Mouse (Mus musculus): ENCODE measurements around the gene Rcan2. TPM values are rescaled to one million over a fixed set of nuclear protein-coding genes. Genes with fewer than 3 reads are reported as not detected.

Rcan2 gene
- total and polyA plus RNA-seq, 2 experiments from 2014 or later, result 50.0 to 69.8 TPM

DNA sequence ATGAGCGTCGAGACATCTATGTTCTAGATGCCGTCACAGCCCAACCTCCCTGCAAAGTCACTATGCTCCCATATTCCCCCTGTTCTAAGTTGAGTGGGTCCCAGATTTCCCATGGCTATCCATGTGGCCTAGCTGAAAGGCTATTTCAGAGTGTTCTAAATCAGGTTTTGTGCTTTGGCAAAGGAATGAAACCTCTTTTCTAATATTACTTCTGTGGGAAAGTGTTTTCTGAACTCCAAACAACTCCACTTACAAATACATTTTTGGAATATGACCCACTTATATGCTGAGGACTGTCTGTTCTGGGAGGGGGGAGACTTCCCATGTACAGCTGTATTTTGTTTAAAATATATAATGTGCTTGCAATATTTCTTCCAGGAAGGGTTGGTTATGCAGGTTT, 9.4 kb upstream of the Rcan2 start:
- Histone ChIP-seq H3K27me3 (ENCODE audit: insufficient read depth, low read length) (no peaks in the 10 kb centered on the region), H3K9me3 (ENCODE audit: low read length) (no peaks in the 10 kb centered on the region), H3K27ac (ENCODE audit: low read depth, low read length) (no peak overlapping the region), H3K4me2 (ENCODE audit: low read depth) (no peak overlapping the region), H3K4me3 (ENCODE audit: low read depth, low read length) (no peak overlapping the region), H3K9ac (no peak overlapping the region), H3K4me1 (ENCODE audit: insufficient read depth) (no peaks in the 10 kb centered on the region), H3K36me3 (ENCODE audit: insufficient read depth) (no peaks in the 10 kb centered on the region)
- WGBS, result 94% methylated on average over 3 of the region's 3 CpGs
- ATAC-seq, result no peak
- no peak for TF ChIP-seq CTCF (IDR thresholded peaks at IDR 0.05; ENCODE audit: low read depth)
- DNase-seq, result no peak

DNA sequence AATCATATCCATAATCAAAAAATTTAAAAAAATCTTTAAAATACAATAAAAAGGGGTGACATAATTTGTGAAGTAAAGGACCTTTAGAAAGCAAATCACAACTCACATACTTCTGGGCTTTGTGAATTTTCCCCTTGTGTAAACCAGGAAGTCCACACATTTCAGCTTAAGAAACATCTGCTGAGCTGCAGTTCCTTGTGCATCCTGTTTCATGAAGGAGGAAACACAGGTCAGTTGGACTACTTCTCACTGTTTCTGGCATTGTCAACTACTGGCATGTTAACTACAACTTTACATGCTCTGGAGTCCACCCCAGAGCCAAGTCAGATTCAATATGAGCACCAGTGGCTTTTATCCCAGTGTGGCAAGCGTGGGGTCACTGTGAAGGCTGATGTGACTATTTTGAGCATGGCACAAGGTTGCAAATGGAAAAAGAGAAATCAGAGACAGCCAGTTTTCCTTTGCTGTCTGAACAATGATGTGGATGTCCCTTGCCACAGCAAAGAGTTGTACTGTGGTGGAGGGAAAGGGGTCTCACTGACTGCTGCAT, 6.3 kb upstream of the Rcan2 start:
- DNase-seq, result no peak
- no peaks in the 10 kb centered on the region for H3K9me3 ChIP-seq (ENCODE audit: low read length)
- 65% methylated on average over 1 of the region's 1 CpGs for WGBS
- H3K4me2 ChIP-seq (ENCODE audit: low read depth), result no peak overlapping the region
- H3K27me3 ChIP-seq (ENCODE audit: insufficient read depth, low read length), result no peaks in the 10 kb centered on the region
- no peak for ATAC-seq
- TF ChIP-seq CTCF (IDR thresholded peaks at IDR 0.05; ENCODE audit: low read depth), result no peak
- H3K4me1 ChIP-seq (ENCODE audit: insufficient read depth), result no peaks in the 10 kb centered on the region
- no peak overlapping the region for H3K27ac ChIP-seq (ENCODE audit: low read depth, low read length)
- no peaks in the 10 kb centered on the region for H3K36me3 ChIP-seq (ENCODE audit: insufficient read depth)
- no peak overlapping the region for H3K4me3 ChIP-seq (ENCODE audit: low read depth, low read length)
- H3K9ac ChIP-seq, result no peak overlapping the region

DNA sequence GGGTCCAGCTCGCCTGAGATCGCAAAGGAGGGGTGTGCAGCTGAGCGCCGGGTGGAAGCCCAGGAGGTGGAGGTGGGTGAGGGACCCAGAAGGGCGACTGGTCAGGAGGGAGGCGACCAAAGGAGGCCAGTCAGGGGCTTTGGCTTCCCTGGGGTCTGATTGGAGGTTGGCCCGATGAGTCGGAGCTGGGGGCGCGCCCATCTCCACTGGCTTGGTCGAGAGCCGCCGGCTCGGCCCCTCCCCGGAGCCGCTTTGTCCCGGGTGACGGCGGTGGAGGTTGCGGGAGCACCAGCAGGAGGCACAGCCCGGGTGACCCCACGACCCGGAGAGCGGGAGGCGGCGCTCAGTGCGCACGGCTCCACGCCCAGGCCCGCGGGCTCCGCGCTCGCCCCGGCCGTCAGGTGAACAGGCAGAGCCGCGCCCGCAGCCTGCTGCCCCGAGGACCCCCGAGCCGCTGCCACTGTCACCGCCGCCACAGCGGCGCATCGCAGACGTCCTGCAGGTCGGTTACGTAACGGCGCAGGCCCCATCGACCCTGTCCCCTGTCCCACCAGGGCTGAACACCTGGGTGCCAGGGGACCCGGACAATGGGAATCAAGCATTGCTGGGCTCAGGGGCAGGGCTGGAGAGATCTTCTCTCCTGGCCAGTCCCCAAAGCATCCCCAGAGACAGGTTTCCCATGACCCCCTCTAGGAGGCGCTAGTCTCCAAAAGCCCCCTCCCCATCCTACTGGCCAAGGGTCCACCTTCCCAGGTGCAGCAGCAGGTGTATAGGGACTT, 633 bp downstream of the Rcan2 start:
- ATAC-seq (peak; percentile 90), DNase-seq (peak; percentile 53)
- no peaks in the 10 kb centered on the region for H3K9me3 ChIP-seq (ENCODE audit: low read length)
- H3K36me3 ChIP-seq (ENCODE audit: insufficient read depth), result no peaks in the 10 kb centered on the region
- H3K9ac ChIP-seq, result peak overlapping the region; percentile 78
- peak overlapping the region; percentile 59 for H3K4me3 ChIP-seq (ENCODE audit: low read depth, low read length)
- TF ChIP-seq CTCF (IDR thresholded peaks at IDR 0.05; ENCODE audit: low read depth), result peak; percentile 59
- H3K4me1 ChIP-seq (ENCODE audit: insufficient read depth), result no peaks in the 10 kb centered on the region
- 0 out of 2 replicates have a peak, but pooled peaks cover 3% of the 10 kb centered on the region for H3K27me3 ChIP-seq (ENCODE audit: insufficient read depth, low read length)
- peak overlapping the region; percentile 35; the same call in 1 of the 2 replicates for H3K27ac ChIP-seq (ENCODE audit: low read depth, low read length)
- WGBS, result under 1% methylated on average over 50 of the region's 55 CpGs
- H3K4me2 ChIP-seq (ENCODE audit: low read depth), result peak overlapping the region; percentile 90

DNA sequence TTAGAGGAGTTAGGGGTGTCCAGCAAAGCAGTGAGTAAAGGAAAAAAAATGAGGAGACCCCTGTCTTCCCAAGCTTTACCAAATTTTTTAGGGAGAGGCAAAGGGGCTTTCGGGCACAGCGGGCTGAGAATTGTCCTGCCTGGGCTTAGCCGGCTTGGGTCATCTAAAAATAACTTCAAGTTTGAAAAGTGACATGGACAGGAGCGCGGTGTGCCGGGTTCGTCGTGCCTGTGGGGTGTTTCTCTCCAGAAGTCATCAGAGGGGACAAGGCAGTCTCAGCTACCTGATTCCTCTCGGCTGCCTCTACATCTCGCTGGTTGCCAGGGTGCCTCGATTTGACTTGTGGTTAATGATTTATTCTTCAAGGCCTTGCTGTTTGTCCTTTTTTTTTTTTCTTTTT, 1.3 kb downstream of the Rcan2 start:
- Histone ChIP-seq H3K4me1 (ENCODE audit: insufficient read depth) (no peaks in the 10 kb centered on the region), H3K27me3 (ENCODE audit: insufficient read depth, low read length) (0 out of 2 replicates have a peak, but pooled peaks cover 3% of the 10 kb centered on the region), H3K4me3 (ENCODE audit: low read depth, low read length) (peak overlapping the region; percentile 59), H3K9ac (peak overlapping the region; percentile 78; the same call in 1 of the 2 replicates), H3K9me3 (ENCODE audit: low read length) (no peaks in the 10 kb centered on the region), H3K4me2 (ENCODE audit: low read depth) (peak overlapping the region; percentile 90), H3K36me3 (ENCODE audit: insufficient read depth) (no peaks in the 10 kb centered on the region), H3K27ac (ENCODE audit: low read depth, low read length) (no peak overlapping the region)
- ATAC-seq (no peak), DNase-seq (no peak)
- no peak for TF ChIP-seq CTCF (IDR thresholded peaks at IDR 0.05; ENCODE audit: low read depth)
- 66% methylated on average over 11 of the region's 11 CpGs for WGBS

DNA sequence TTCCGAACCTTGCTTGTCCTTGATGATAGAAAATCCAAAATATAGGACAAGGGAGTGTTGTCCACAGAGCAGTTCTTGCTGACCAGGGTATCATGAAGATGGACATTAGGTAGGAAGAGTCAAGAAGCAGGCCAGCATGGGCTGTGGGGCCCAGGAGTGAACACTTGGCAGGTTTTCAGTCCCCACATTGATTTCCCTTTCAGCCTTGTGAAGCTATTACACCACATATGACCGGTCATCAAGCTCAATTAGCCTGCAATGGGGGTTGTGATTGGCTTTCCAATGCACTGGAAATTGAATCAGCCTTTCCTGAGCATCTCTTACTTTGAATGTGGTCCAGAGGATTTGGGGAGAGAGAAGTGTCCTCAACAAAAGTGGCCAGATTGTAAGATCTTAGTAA, 2.0 kb downstream of the Rcan2 start:
- no peak overlapping the region for H3K4me3 ChIP-seq (ENCODE audit: low read depth, low read length)
- no peak for TF ChIP-seq CTCF (IDR thresholded peaks at IDR 0.05; ENCODE audit: low read depth)
- H3K27ac ChIP-seq (ENCODE audit: low read depth, low read length), result no peak overlapping the region
- no peak overlapping the region for H3K9ac ChIP-seq
- ATAC-seq, result no peak
- DNase-seq, result no peak
- H3K27me3 ChIP-seq (ENCODE audit: insufficient read depth, low read length), result 0 out of 2 replicates have a peak, but pooled peaks cover 3% of the 10 kb centered on the region
- H3K9me3 ChIP-seq (ENCODE audit: low read length), result no peaks in the 10 kb centered on the region
- WGBS, result 80% methylated on average over 2 of the region's 2 CpGs
- no peaks in the 10 kb centered on the region for H3K36me3 ChIP-seq (ENCODE audit: insufficient read depth)
- no peaks in the 10 kb centered on the region for H3K4me1 ChIP-seq (ENCODE audit: insufficient read depth)
- H3K4me2 ChIP-seq (ENCODE audit: low read depth), result no peak overlapping the region

DNA sequence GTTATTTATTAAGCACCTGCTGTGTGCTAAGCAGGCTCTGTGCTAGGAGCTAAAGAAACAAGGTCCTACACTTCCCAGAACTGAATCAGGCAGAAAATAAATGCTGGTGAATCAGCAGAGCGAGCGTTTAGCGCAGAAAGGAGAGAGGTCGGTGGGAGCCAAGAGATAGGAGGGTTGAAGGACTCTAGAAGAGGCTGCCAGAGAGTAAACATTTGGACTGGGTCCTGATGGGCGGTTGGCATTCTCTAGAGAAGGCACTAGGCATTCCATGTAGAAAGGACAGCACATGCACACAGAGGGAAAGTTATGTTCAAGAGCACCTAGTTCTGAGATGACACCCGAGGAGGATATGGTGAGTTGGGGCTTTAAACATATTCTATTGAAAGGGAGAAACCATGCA, 2.6 kb downstream of the Rcan2 start:
- DNase-seq (no peak), ATAC-seq (no peak)
- H3K4me1 ChIP-seq (ENCODE audit: insufficient read depth), result no peaks in the 10 kb centered on the region
- H3K9ac ChIP-seq, result no peak overlapping the region
- H3K27ac ChIP-seq (ENCODE audit: low read depth, low read length), result no peak overlapping the region
- 73% methylated on average over 6 of the region's 6 CpGs for WGBS
- H3K4me3 ChIP-seq (ENCODE audit: low read depth, low read length), result no peak overlapping the region
- no peak overlapping the region for H3K4me2 ChIP-seq (ENCODE audit: low read depth)
- no peaks in the 10 kb centered on the region for H3K9me3 ChIP-seq (ENCODE audit: low read length)
- 0 out of 2 replicates have a peak, but pooled peaks cover 3% of the 10 kb centered on the region for H3K27me3 ChIP-seq (ENCODE audit: insufficient read depth, low read length)
- no peaks in the 10 kb centered on the region for H3K36me3 ChIP-seq (ENCODE audit: insufficient read depth)
- TF ChIP-seq CTCF (IDR thresholded peaks at IDR 0.05; ENCODE audit: low read depth), result no peak

DNA sequence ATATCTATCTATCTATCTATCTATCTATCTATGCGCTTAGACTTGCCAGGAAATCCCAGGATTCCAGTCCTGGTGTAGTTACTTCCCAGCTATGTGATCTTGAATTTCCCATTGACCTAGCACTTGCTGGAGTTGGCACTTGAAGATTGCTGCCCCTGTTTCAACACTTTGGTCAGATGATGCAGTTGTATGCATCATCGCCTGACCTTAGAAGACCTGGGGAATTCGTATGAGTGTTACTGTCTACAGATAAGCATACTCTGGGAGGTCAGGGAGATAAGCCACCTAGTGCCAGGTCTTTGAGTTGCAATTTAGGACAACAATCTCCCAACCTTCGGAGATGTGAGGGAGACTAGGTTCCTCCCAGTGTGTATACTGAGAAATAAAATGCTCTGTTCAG, 5.7 kb downstream of the Rcan2 start:
- Histone ChIP-seq H3K27me3 (ENCODE audit: insufficient read depth, low read length) (0 out of 2 replicates have a peak, but pooled peaks cover 3% of the 10 kb centered on the region), H3K27ac (ENCODE audit: low read depth, low read length) (no peak overlapping the region), H3K4me2 (ENCODE audit: low read depth) (no peak overlapping the region), H3K9ac (no peak overlapping the region), H3K36me3 (ENCODE audit: insufficient read depth) (no peaks in the 10 kb centered on the region), H3K4me3 (ENCODE audit: low read depth, low read length) (no peak overlapping the region), H3K9me3 (ENCODE audit: low read length) (no peaks in the 10 kb centered on the region), H3K4me1 (ENCODE audit: insufficient read depth) (no peaks in the 10 kb centered on the region)
- ATAC-seq (no peak), DNase-seq (no peak)
- no peak for TF ChIP-seq CTCF (IDR thresholded peaks at IDR 0.05; ENCODE audit: low read depth)
- WGBS, result 80% methylated on average over 4 of the region's 4 CpGs
